Mouse (Mus musculus) spleen, adult 12 weeks (tissue): Measurements from ENCODE around the gene Fcgr3.

Experiments
- DNase-seq: peaks from one replicate; pipeline ENCODE4 v3.0.0; 2022; ENCODE audit warnings: low spot score

Fcgr3 gene

GRCm38 (mm10) chr1:171011733-171012132, 53.0 kb downstream of the Fcgr3 start:
- no peak for DNase-seq

DNA sequence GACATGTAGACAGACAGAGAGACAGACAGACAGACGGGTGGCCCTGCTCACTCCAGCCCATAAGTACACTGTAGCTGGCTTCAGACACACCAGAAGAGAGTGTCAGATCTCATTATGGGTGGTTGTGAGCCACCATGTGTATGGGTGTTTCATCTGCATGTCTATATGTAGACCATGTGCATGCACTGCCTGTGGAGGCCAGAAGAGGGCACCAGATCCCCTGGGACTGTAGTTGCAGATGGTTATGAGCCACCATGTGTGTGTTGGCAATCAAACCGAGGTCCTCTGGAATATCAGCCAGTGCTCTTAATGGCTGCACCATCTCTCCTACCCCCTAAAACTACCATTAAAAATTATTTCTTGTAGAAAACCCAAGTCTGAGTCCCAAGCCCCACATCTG, 57.8 kb downstream of the Fcgr3 start:
- no peak for DNase-seq

DNA sequence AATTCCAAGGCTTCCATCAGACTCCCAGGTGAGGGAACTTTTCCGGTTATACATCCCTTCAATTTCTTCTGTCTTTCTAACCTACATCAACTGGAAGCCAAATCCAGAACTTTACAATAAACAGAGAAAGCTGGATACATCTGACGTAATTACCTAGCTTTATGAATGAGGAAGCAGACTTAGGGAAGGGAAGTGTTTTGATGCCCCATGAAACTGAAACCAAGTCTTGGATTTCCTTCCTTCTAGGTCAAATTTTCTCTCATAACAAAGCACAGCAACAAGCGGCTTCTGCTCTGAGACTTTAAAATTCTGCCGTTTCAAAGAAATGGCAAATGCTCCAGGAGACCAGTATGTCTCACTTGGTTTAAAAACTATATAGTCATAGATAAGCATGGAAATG, 58.4 kb downstream of the Fcgr3 start:
- DNase-seq: no peak

GRCm38 (mm10) chr1:171005586-171005985, 59.1 kb downstream of the Fcgr3 start:
- DNase-seq: no peak

DNA sequence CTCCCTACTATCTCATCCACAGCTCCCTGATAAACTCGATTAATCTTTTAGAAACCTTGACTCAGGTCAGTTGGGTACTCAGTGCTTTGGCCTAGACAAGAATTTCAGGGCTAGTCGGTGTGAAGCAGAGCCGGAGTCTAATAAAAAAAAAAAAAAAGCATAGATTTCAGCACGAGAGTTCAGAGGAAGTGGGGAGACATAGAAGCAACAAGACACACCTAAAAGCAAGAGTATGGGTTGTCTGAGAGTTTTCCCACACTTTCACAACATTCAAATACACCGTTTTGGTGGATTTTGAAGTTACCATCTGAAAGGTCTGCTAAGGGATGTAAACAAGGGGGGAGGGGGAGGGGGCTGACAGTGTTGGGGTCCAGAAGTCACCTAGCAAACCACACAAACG, 59.7 kb downstream of the Fcgr3 start:
- DNase-seq: no peak
